Mouse (Mus musculus): Measurements from ENCODE around the gene Clec1b.

Gene Clec1b

GRCm38 (mm10) chr6:129407324-129407723 lies 10.2 kb downstream of the Clec1b start:
- peak in 1 of 2 experiments; percentile 24 for DNase-seq (ENCODE audit: inconsistent age in 2 of 2, low spot score in 1 of 2)

- no peak for DNase-seq (ENCODE audit: inconsistent age in 2 of 2, low spot score in 1 of 2)
These were observed 11.5 kb downstream of the Clec1b start, which contains the start of gene Clec9a for GRCm38 (mm10) chr6:129408562-129408961. Gene Clec9a (plus strand): TSS chr6:129408862.

GRCm38 (mm10) chr6:129414177-129414576 lies 17.1 kb downstream of the Clec1b start:
- no peak for DNase-seq (ENCODE audit: inconsistent age in 2 of 2, low spot score in 1 of 2)

GRCm38 (mm10) chr6:129422311-129422710 lies 25.2 kb downstream of the Clec1b start:
- peak in 1 of 2 experiments; percentile 69 for DNase-seq (ENCODE audit: inconsistent age in 2 of 2, low spot score in 1 of 2)

- peak; percentile 13 to 62 for DNase-seq (ENCODE audit: inconsistent age in 2 of 2, low spot score in 1 of 2)
These were observed 26.1 kb downstream of the Clec1b start for GRCm38 (mm10) chr6:129423040-129423733.

GRCm38 (mm10) chr6:129423734-129424072 lies 26.6 kb downstream of the Clec1b start:
- DNase-seq (ENCODE audit: inconsistent age in 2 of 2, low spot score in 1 of 2) = peak; percentile 73 to 96

- no peak for DNase-seq (ENCODE audit: inconsistent age in 2 of 2, low spot score in 1 of 2)
These were observed 28.1 kb downstream of the Clec1b start for GRCm38 (mm10) chr6:129425217-129425616.

- DNase-seq (ENCODE audit: inconsistent age in 2 of 2, low spot score in 1 of 2) = peak; percentile 42 to 72
These were observed 28.7 kb downstream of the Clec1b start for GRCm38 (mm10) chr6:129425812-129426211.

GRCm38 (mm10) chr6:129427281-129427680 lies 30.2 kb downstream of the Clec1b start:
- no peak for DNase-seq (ENCODE audit: inconsistent age in 2 of 2, low spot score in 1 of 2)

GRCm38 (mm10) chr6:129434239-129434638 lies 37.1 kb downstream of the Clec1b start:
- DNase-seq (ENCODE audit: inconsistent age in 2 of 2, low spot score in 1 of 2) = no peak

- no peak for DNase-seq (ENCODE audit: inconsistent age in 2 of 2, low spot score in 1 of 2)
These were observed 38.9 kb downstream of the Clec1b start for GRCm38 (mm10) chr6:129436025-129436424.

- no peak for DNase-seq (ENCODE audit: inconsistent age in 2 of 2, low spot score in 1 of 2)
These were observed 40.9 kb downstream of the Clec1b start for GRCm38 (mm10) chr6:129438033-129438432.

- no peak for DNase-seq (ENCODE audit: inconsistent age in 2 of 2, low spot score in 1 of 2)
These were observed 52.6 kb downstream of the Clec1b start for GRCm38 (mm10) chr6:129449743-129450142.

GRCm38 (mm10) chr6:129451411-129452039 lies 54.4 kb downstream of the Clec1b start, which contains the start of gene Clec1a:
Gene Clec1a (minus strand): TSS chr6:129452000.
- DNase-seq (ENCODE audit: inconsistent age in 2 of 2, low spot score in 1 of 2) = peak; percentile 37 to 63

Measured in adrenal gland, adult (tissue).